Mouse (Mus musculus) induced T-regulatory cell, adult 2 months (primary cell): ENCODE measurements around the gene Lce3f.

Experiments
- DNase-seq: peaks from one replicate; pipeline ENCODE4 v3.0.0-alpha.2; 2012; ENCODE audit warnings: low read depth

The Lce3f gene

GRCm38 (mm10) chr3:92991926-92992325 is at the start of gene Lce3f:
Gene Lce3f (plus strand): TSS chr3:92992226.
- DNase-seq: no peak

- no peak for DNase-seq
Observed at GRCm38 (mm10) chr3:92944186-92944585, 47.8 kb upstream of the Lce3f start, which contains the start of gene Lce3c. Gene Lce3c (plus strand): TSS chr3:92944486.

- no peak for DNase-seq
Observed at GRCm38 (mm10) chr3:92957090-92957489, 34.9 kb upstream of the Lce3f start, which contains the start of gene Lce3d. Gene Lce3d (plus strand): TSS chr3:92957390.

- DNase-seq: no peak
Observed at GRCm38 (mm10) chr3:92966761-92967160, 25.3 kb upstream of the Lce3f start, which contains the start of gene Lce3e. Gene Lce3e (plus strand): TSS chr3:92967061.

- no peak for DNase-seq
Observed at GRCm38 (mm10) chr3:92978484-92978883, 13.5 kb upstream of the Lce3f start.

GRCm38 (mm10) chr3:92998691-92999090 is 6.7 kb downstream of the Lce3f start:
- DNase-seq: peak; percentile 10

GRCm38 (mm10) chr3:93000621-93001020 is 8.6 kb downstream of the Lce3f start:
- no peak for DNase-seq

GRCm38 (mm10) chr3:93002843-93003242 is 10.8 kb downstream of the Lce3f start:
- DNase-seq: no peak

GRCm38 (mm10) chr3:93014378-93014801 is 22.4 kb downstream of the Lce3f start:
- DNase-seq: no peak

GRCm38 (mm10) chr3:93014871-93015270 is 22.8 kb downstream of the Lce3f start:
- DNase-seq: no peak

- DNase-seq: no peak
Observed at GRCm38 (mm10) chr3:93015460-93016104, 23.6 kb downstream of the Lce3f start, which contains the start of gene Crct1. Gene Crct1 (minus strand): TSS chr3:93015687.

GRCm38 (mm10) chr3:93018960-93019359 is 26.9 kb downstream of the Lce3f start, which contains the start of gene Lce1m:
Gene Lce1m (minus strand): TSS chr3:93019060.
- no peak for DNase-seq

GRCm38 (mm10) chr3:93021171-93021570 is 29.1 kb downstream of the Lce3f start:
- DNase-seq: no peak

- no peak for DNase-seq
Observed at GRCm38 (mm10) chr3:93023411-93024184, 31.6 kb downstream of the Lce3f start.

- DNase-seq: no peak
Observed at GRCm38 (mm10) chr3:93025486-93025885, 33.5 kb downstream of the Lce3f start.

- DNase-seq: peak; percentile 15
Observed at GRCm38 (mm10) chr3:93031450-93031849, 39.4 kb downstream of the Lce3f start.
